Mouse (Mus musculus): ENCODE measurements around the gene Osbpl3.

DNA sequence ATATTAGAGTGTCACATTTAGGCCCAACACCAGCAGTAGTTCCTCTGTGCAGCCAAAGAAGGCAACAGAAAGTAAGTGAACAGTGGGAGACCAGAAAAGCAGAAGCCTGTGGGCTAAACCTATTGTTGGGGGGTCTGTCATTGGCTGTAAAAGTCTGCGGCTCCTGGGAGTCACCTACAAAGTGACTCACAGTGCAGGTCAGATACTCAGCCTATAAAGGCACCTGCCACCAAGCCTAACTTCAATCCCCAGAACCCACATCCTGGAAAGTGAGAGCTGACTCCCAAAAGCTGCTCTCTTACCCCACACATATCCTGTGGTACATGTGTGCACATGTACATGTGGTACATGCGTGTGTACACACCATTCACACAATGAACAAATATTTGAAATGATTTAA lies 124.5 kb downstream of the Osbpl3 start:
- no peak for TF ChIP-seq CTCF (IDR thresholded peaks at IDR 0.05; ENCODE audit: extremely low read depth, insufficient read depth, low read length)
- TF ChIP-seq POLR2A (IDR thresholded peaks at IDR 0.05; ENCODE audit: extremely low read depth, insufficient read depth, low read length), result no peak

Measured in cortical plate, adult 2 months (tissue).